Mouse (Mus musculus): Measurements from ENCODE around the gene Olfr1454.

Gene Olfr1454

GRCm38 (mm10) chr19:13060310-13060709 lies at the start of gene Olfr1454:
Gene Olfr1454, plus strand, starts transcription at chr19:13060610.
- no peak for DNase-seq (ENCODE audit: low spot score in 2 of 2)

DNA sequence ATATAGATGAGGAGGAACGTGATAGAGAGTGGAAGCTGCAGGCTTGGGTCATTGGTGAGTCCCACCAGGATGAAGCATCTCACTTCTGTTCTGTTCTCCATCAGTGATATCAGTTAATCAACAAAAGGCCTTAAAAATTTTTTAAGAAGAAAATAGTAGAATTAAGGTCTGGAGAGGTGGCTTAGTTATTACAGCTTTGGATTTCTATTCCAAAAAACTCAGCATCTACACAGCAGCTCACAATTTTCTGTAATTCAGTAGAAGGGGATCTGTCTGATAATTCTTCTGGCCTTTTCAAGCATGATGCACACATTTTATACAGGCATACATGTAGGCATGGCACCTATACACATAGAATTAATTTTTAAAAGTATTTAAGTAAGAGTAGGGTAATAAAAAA lies 32.2 kb upstream of the Olfr1454 start, which contains the start of gene Olfr1453:
Gene Olfr1453 (minus strand): TSS at position 101 of the 400 bp plus-strand sequence.
- no peak for DNase-seq (ENCODE audit: low spot score in 2 of 2)

DNA sequence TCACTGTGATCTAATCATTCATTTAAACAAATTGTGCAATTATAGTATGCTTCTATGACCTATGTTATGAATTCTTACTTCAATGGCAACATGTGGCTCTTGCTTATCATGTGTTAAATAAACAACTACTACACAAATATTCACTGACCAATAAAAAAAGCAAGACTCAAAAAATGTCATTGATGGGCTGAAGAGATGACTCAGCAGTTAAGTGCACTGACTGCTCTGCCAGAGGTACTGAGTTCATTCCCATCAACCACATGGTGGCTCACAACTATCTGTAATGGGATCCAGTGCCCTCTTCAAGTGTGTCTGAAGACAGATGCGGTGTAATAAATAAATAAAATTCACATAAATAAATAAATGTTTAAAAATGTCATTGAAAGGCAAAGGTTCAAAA lies 33.5 kb downstream of the Olfr1454 start:
- DNase-seq (ENCODE audit: low spot score in 2 of 2) = no peak

- DNase-seq (ENCODE audit: low spot score in 2 of 2) = no peak
Measured at GRCm38 (mm10) chr19:13097791-13098190, 37.4 kb downstream of the Olfr1454 start, which contains the start of gene Olfr1457. Gene Olfr1457, minus strand, starts transcription at chr19:13097891.

- no peak for DNase-seq (ENCODE audit: low spot score in 2 of 2)
Measured at GRCm38 (mm10) chr19:13106675-13107074, 46.3 kb downstream of the Olfr1454 start, which contains the start of gene Olfr1458. Gene Olfr1458, minus strand, starts transcription at chr19:13106775.
